Mouse (Mus musculus) ES-Bruce4 (cell line): ENCODE results near the gene Fcgrt.
"Not testable (repeated sequence)": the region's sequence is repeated elsewhere in the genome, so short reads cannot be mapped to it uniquely, and the experiment has no call there.

Experiments used
- CTCF ChIP-seq: IDR thresholded peaks from one replicate; pipeline ENCODE4 v1.8.1; 2011; ENCODE audit warnings: low read depth, low read length
- POLR2A ChIP-seq: IDR thresholded peaks from one replicate; pipeline ENCODE4 v1.8.1; 2011; ENCODE audit warnings: low read length; ENCODE audit not compliant: insufficient read depth

GRCm38 (mm10) chr7:45110089-45110488 lies 6.4 kb upstream of the Fcgrt start:
- TF ChIP-seq CTCF, POLR2A: not testable (repeated sequence)
